Mouse (Mus musculus): ENCODE data around the gene Cnn1.

GRCm38 (mm10) chr9:22134246-22134890, 35.4 kb downstream of the Cnn1 start:
- TF ChIP-seq POLR2A (IDR thresholded peaks at IDR 0.05; ENCODE audit: low read depth, low read length) (no peak), CTCF (conservative IDR thresholded peaks at IDR 0.05 in 1 of 2, IDR thresholded peaks at IDR 0.05 in 1 of 2; ENCODE audit: low read depth in 2 of 2, low read length in 2 of 2) (no peak), ELF1 (IDR thresholded peaks at IDR 0.05; ENCODE audit: low read depth, low read length) (no peak), JUND (conservative IDR thresholded peaks at IDR 0.05; ENCODE audit: low read depth, low read length) (no peak), MAFK (IDR thresholded peaks at IDR 0.05; ENCODE audit: insufficient replicate concordance, low read length) (no peak), TCF12 (IDR thresholded peaks at IDR 0.05; ENCODE audit: low read depth, low read length) (no peak), USF1 (IDR thresholded peaks at IDR 0.05; ENCODE audit: low read depth, low read length) (no peak)

Measured in CH12.LX (cell line).